28 mouse cellular contexts compared by ENCODE assay signal in the genomic region with DNA sequence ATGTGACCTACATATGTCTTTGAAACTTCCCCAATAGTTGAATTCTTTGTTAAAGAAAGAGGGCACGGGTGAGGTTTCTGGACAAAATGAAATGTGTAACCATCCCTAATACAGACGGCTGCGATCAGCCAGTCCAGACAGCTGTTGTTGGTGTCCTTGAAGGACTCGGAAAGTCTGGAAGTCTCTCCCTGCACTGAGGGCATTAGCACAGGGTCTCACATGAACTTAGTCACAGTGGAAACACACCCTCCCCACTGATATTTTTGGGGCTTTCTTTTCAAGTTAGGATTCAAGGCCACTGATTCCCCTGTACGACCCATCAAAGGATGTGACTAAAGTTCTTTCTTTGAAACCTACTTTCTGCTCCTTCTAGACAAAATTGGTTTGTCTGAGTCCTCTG. TPM values are rescaled to one million over a fixed set of nuclear protein-coding genes. Genes with fewer than 3 reads are reported as not detected.
"Had no signal": no experiment of that assay in that cellular context is flagged by ENCODE, and none has a peak within 500 bp of the region (broad histone marks: within the 10 kb centered on the region; RNA-seq: fewer than 3 reads in every experiment).

No protein-coding gene starts in this region.

- H3K4me3 ChIP-seq: limb, embryonic 12.5 days; limb, embryonic 15.5 days; midbrain, embryonic 13.5 days; stomach, embryonic 15.5 days had no signal

- H3K4me1 ChIP-seq: limb, embryonic 12.5 days; midbrain, embryonic 13.5 days; stomach, embryonic 15.5 days had no signal

- H3K27ac ChIP-seq: limb, embryonic 12.5 days; limb, embryonic 15.5 days; liver, embryonic 14.5 days; macrophage; midbrain, embryonic 13.5 days; stomach, embryonic 15.5 days had no signal

- H3K36me3 ChIP-seq: limb, embryonic 12.5 days; limb, embryonic 15.5 days; midbrain, embryonic 13.5 days; stomach, embryonic 15.5 days had no signal

- ATAC-seq: liver, postnatal 0 days; lung, postnatal 0 days; midbrain, embryonic 13.5 days had no signal

- H3K9me3 ChIP-seq: limb, embryonic 12.5 days; limb, embryonic 15.5 days; midbrain, embryonic 13.5 days; stomach, embryonic 15.5 days had no signal

- DNase-seq: kidney, adult 2 months; kidney, postnatal 14 days; kidney, postnatal 4 days; left cerebral cortex, postnatal 4 days; liver, postnatal 0 days; lung, embryonic 14.5 days; retina, postnatal 1 day; right cerebral cortex, postnatal 25 days; spleen, adult 18-20 months; thymus, adult 2 months; thymus, postnatal 14 days; thymus, postnatal 4 days had no signal

- H3K27me3 ChIP-seq: limb, embryonic 12.5 days; limb, embryonic 15.5 days; midbrain, embryonic 13.5 days; stomach, embryonic 15.5 days had no signal

- H3K9ac ChIP-seq: limb, embryonic 12.5 days; limb, embryonic 15.5 days; liver, embryonic 14.5 days; liver, postnatal 0 days; lung, embryonic 14.5 days; midbrain, embryonic 13.5 days; stomach, embryonic 15.5 days had no signal

- H3K4me2 ChIP-seq: limb, embryonic 12.5 days; limb, embryonic 15.5 days; liver, embryonic 11.5 days; lung, embryonic 14.5 days; midbrain, embryonic 13.5 days; stomach, embryonic 15.5 days had no signal

RNA-seq across cellular contexts. Expression of gene Vstm4, which starts 23.8 kb away (rescaled TPM):
- total RNA-seq: megakaryocyte, adult 5-6 weeks had no signal

RNA-seq across cellular contexts. Expression of gene Fam170b, which starts 46.6 kb away (rescaled TPM):
- total RNA-seq: layer of hippocampus, adult 18-20 months; layer of hippocampus, postnatal 14 days; left cerebral cortex, adult 8-10 months; left cerebral cortex, postnatal 14 days; left cerebral cortex, postnatal 4 days; megakaryocyte, adult 5-6 weeks; midbrain, postnatal 0 days had no signal
- polyA plus RNA-seq: kidney, adult 2 months; limb, embryonic 12.5 days; limb, embryonic 15.5 days; liver, embryonic 11.5 days; macrophage; midbrain, embryonic 13.5 days; midbrain, postnatal 0 days; neural tube, embryonic 11.5 days; neural tube, embryonic 14.5 days; stomach, embryonic 15.5 days; thymus, adult 2 months had no signal
